Mouse (Mus musculus): ENCODE data around the gene Ppp2r5a.

DNA sequence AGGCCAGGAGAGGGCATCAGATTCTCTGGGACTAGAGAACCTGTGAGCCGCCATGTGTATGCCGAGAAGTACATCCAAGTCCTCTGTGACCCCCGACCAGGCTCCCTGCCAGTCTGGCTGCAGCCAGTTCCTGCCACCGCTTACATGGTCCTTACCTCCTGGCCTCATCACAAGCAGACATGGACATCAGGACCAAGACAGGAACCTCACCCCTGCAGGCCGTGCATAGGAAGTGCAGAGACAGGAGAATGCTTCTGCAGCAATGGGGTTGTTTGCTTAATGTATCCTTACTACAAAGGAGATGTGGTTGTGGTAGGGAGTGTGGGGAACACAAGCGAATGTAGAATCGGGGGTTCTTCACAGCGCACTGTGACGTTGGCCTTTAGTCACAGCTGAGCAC, 96.8 kb downstream of the Ppp2r5a start:
- peak; percentile 7; the same call in 1 of the 2 replicates for TF ChIP-seq CTCF (IDR thresholded peaks at IDR 0.05; ENCODE audit: borderline replicate concordance, extremely low read depth, insufficient read depth, insufficient read length)
- no peak for TF ChIP-seq POLR2A (IDR thresholded peaks at IDR 0.05; ENCODE audit: borderline replicate concordance, extremely low read depth, insufficient read depth, insufficient read length, poor library complexity, severe bottlenecking)

Measured in brain, embryonic 14.5 days (tissue).